Mouse (Mus musculus): ENCODE data around the gene Nipsnap2. TPM values are rescaled to one million over a fixed set of nuclear protein-coding genes. Genes with fewer than 3 reads are reported as not detected.

Gene Nipsnap2
- polyA plus RNA-seq, 1 experiment, result 26.5 TPM

Other genes with a start within 250 kb of the Nipsnap2 start
- 35.3 and 47.6 TPM in 2 replicates for gene Sfswap, start 223.8 kb upstream of the Nipsnap2 start, polyA plus RNA-seq (2012; rRNA removed)
- gene Mmp17, start 140.9 kb upstream of the Nipsnap2 start, polyA plus RNA-seq (2012; rRNA removed), result 4.0 and 4.3 TPM in 2 replicates
- gene Zfp11, start 55.0 kb upstream of the Nipsnap2 start, polyA plus RNA-seq (2012; rRNA removed), result 0.73 and 1.0 TPM in 2 replicates
- gene Sept14, start 16.6 kb upstream of the Nipsnap2 start, polyA plus RNA-seq (2012; rRNA removed), result not detected in 2 replicates
- gene Mrps17, start 9.6 kb upstream of the Nipsnap2 start, polyA plus RNA-seq (2012; rRNA removed), result 54.7 and 64.0 TPM in 2 replicates
- 9.0 and 11.4 TPM in 2 replicates for gene Psph, start 62.4 kb downstream of the Nipsnap2 start, polyA plus RNA-seq (2012; rRNA removed)
- gene Sumf2, start 121.9 kb downstream of the Nipsnap2 start, polyA plus RNA-seq (2012; rRNA removed), result 6.9 and 7.6 TPM in 2 replicates
- gene Chchd2, start 162.4 kb downstream of the Nipsnap2 start, polyA plus RNA-seq (2012; rRNA removed), result 876 and 1,051 TPM in 2 replicates
- gene Zbed5, start 170.7 kb downstream of the Nipsnap2 start, polyA plus RNA-seq (2012; rRNA removed), result 0.17 and 0.41 TPM in 2 replicates
- gene Phkg1, start 173.5 kb downstream of the Nipsnap2 start, polyA plus RNA-seq (2012; rRNA removed), result 0.27 and 0.31 TPM in 2 replicates
- gene Nupr1l, start 183.5 kb downstream of the Nipsnap2 start, polyA plus RNA-seq (2012; rRNA removed), result 1.4 and 1.9 TPM in 2 replicates
- 19.2 and 19.7 TPM in 2 replicates for gene Vkorc1l1, start 216.9 kb downstream of the Nipsnap2 start, polyA plus RNA-seq (2012; rRNA removed)